Mouse (Mus musculus): Measurements from ENCODE around the gene Ybx1. TPM values are rescaled to one million over a fixed set of nuclear protein-coding genes. Genes with fewer than 3 reads are reported as not detected.
A peak's percentile ranks its signal among the peaks of the same experiment; 100 is the strongest.

The Ybx1 gene
- polyA plus RNA-seq, 2 experiments = 546 to 757 TPM

DNA sequence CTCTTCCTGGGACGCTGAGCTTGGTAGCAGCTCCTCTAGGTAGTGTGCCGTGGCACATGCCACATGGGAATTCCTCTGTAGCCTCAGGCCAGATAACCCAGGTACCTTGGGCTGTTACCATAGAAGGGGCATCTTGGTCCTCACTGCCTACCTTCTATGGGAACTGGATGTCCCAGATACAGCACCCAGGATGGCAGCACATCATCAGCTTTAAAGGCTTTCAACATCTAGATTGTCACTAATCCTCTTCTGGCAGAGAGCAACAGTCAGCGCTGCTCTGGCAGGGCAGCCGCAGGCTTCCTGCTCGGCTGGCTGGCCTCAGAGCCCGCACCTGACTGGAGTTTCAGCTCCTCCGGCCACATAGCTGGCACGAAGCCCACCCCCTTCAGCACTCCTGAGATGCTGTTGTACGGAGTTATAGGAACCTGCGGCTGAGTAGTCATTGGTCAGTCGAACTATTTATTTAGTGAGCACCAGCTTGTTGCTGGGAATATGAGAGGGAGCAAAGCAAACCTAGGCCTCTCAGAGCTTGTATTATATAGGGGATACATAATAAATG, 45.9 kb downstream of the Ybx1 start:
- H3K4me1 ChIP-seq (ENCODE audit: control insufficient read depth, insufficient read depth, low read length) = no peaks in the 10 kb centered on the region
- H3K36me3 ChIP-seq (ENCODE audit: control insufficient read depth, insufficient read depth, low read length) = peaks cover 50% of the 10 kb centered on the region
- ATAC-seq (ENCODE audit: low FRiP score, low read depth) (no peak), DNase-seq (ENCODE audit: low spot score) (no peak)
- no peak overlapping the region for H3K4me3 ChIP-seq (replicated peaks; ENCODE audit: low read length)
- H3K9ac ChIP-seq (ENCODE audit: low read depth, low read length, severe bottlenecking) = no peak overlapping the region
- no peak overlapping the region for H3K27ac ChIP-seq (replicated peaks; ENCODE audit: low read depth, low read length)
- H3K4me2 ChIP-seq (replicated peaks; ENCODE audit: low read depth, low read length, severe bottlenecking) = no peak overlapping the region
- H3K9me3 ChIP-seq (ENCODE audit: control insufficient read depth, low read length) = no peaks in the 10 kb centered on the region
- TF ChIP-seq POLR2A (IDR thresholded peaks at IDR 0.05; ENCODE audit: borderline replicate concordance, extremely low read depth, insufficient read depth, insufficient read length) = no peak
- WGBS = 79% methylated on average over 11 of the region's 11 CpGs
- no peaks in the 10 kb centered on the region for H3K27me3 ChIP-seq (ENCODE audit: control insufficient read depth, insufficient read depth, low read length)

DNA sequence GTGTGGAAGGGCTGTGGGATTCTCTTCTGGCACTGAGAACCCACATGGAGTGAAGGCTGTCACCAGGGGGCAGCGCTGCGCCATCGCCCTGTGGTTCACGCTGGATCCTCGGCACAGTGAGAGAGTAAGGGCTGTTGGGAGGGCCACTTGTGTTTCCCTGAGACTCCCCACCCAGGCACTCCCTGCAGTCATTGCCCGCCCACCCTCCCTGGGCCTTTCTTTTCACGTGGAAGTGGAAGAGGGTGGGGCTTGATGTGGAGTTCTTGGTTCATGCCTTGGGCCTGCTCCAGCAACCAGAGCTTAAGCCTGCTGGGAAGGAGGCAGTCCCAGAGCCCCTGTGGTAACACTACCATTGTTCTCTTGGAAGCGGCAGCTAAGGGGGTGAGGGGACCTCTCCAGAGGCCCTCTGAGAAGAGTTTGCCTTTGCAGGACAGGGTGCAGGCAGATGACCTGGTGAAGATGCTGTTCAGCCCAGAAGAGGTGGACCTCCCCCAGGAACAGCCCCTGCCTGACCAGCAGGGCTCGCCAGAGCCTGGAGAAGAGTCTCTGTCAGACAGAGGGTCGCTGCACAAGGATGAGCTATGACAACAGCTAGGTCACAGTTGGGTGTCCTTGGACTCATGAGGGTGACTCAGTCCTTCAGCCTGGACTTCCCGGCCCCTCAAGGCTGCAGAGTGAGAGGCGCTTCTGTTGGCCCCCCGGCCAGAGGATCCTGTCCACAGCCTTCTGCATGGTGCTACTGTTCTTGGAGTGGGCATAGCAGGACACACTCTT, 46.8 kb downstream of the Ybx1 start:
- Histone ChIP-seq H3K36me3 (ENCODE audit: control insufficient read depth, insufficient read depth, low read length) (peaks cover 58% of the 10 kb centered on the region), H3K4me2 (replicated peaks; ENCODE audit: low read depth, low read length, severe bottlenecking) (no peak overlapping the region), H3K4me1 (ENCODE audit: control insufficient read depth, insufficient read depth, low read length) (no peaks in the 10 kb centered on the region), H3K27ac (replicated peaks; ENCODE audit: low read depth, low read length) (no peak overlapping the region), H3K4me3 (replicated peaks; ENCODE audit: low read length) (no peak overlapping the region), H3K27me3 (ENCODE audit: control insufficient read depth, insufficient read depth, low read length) (no peaks in the 10 kb centered on the region), H3K9ac (ENCODE audit: low read depth, low read length, severe bottlenecking) (no peak overlapping the region), H3K9me3 (ENCODE audit: control insufficient read depth, low read length) (no peaks in the 10 kb centered on the region)
- WGBS = 42% methylated on average over 13 of the region's 13 CpGs
- ATAC-seq (ENCODE audit: low FRiP score, low read depth) (no peak), DNase-seq (ENCODE audit: low spot score) (peak; percentile 67)
- TF ChIP-seq POLR2A (IDR thresholded peaks at IDR 0.05; ENCODE audit: borderline replicate concordance, extremely low read depth, insufficient read depth, insufficient read length) = no peak

DNA sequence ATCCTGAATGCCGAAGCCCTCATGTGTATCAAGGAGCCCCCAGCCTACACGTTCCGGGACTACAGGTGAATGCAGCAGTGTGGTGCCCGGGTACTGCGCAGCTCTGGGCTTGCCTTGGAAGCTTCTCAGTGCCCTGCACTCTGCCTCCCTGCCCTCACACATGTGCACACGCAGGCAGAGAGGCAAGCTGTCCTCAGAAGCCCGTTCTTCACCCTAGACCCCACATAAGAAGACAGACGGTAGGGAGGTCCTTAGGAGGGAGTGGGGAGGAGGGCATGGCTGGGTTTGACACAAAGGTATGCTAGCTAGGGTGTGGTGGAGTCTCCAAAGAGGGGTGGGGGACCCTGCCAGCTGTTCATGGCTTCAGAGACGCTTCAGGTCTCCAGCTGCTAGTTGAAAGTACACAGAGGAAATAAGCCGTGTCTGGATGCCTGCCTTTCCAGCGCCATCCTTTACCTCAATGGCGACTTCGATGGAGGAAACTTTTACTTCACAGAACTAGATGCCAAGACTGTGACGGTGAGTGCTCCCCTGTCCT, 47.6 kb downstream of the Ybx1 start:
- TF ChIP-seq POLR2A (IDR thresholded peaks at IDR 0.05; ENCODE audit: borderline replicate concordance, extremely low read depth, insufficient read depth, insufficient read length) = no peak
- H3K27me3 ChIP-seq (ENCODE audit: control insufficient read depth, insufficient read depth, low read length) = no peaks in the 10 kb centered on the region
- peaks cover 67% of the 10 kb centered on the region for H3K36me3 ChIP-seq (ENCODE audit: control insufficient read depth, insufficient read depth, low read length)
- H3K27ac ChIP-seq (replicated peaks; ENCODE audit: low read depth, low read length) = no peak overlapping the region
- no peak for ATAC-seq (ENCODE audit: low FRiP score, low read depth)
- H3K4me1 ChIP-seq (ENCODE audit: control insufficient read depth, insufficient read depth, low read length) = no peaks in the 10 kb centered on the region
- no peak overlapping the region for H3K4me2 ChIP-seq (replicated peaks; ENCODE audit: low read depth, low read length, severe bottlenecking)
- WGBS = 77% methylated on average over 14 of the region's 14 CpGs
- H3K4me3 ChIP-seq (replicated peaks; ENCODE audit: low read length) = no peak overlapping the region
- no peak overlapping the region for H3K9ac ChIP-seq (ENCODE audit: low read depth, low read length, severe bottlenecking)
- DNase-seq (ENCODE audit: low spot score) = no peak
- no peaks in the 10 kb centered on the region for H3K9me3 ChIP-seq (ENCODE audit: control insufficient read depth, low read length)

DNA sequence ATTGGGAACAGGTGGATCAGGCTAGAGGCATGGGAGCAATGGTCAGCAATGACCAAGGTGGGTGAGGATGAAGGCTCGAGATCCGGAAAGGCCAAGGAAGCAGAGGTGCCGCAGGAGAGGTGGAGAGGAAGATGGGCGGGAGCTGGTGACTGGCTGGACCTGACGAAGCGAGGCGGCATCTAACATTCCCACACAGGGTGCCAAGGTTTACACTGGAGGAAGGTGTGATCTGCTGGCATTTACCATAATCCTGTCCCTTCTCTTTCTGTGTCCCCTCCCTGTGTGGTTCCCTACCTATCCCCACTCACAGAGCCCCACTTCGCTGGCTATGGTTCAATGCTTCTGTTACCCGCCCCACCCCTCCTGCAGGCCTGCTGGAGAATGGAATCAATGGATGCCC, 48.4 kb downstream of the Ybx1 start:
- Histone ChIP-seq H3K4me2 (replicated peaks; ENCODE audit: low read depth, low read length, severe bottlenecking) (no peak overlapping the region), H3K4me1 (ENCODE audit: control insufficient read depth, insufficient read depth, low read length) (no peaks in the 10 kb centered on the region), H3K9me3 (ENCODE audit: control insufficient read depth, low read length) (no peaks in the 10 kb centered on the region), H3K9ac (ENCODE audit: low read depth, low read length, severe bottlenecking) (no peak overlapping the region), H3K4me3 (replicated peaks; ENCODE audit: low read length) (no peak overlapping the region), H3K27me3 (ENCODE audit: control insufficient read depth, insufficient read depth, low read length) (no peaks in the 10 kb centered on the region), H3K36me3 (ENCODE audit: control insufficient read depth, insufficient read depth, low read length) (peaks cover 75% of the 10 kb centered on the region), H3K27ac (replicated peaks; ENCODE audit: low read depth, low read length) (no peak overlapping the region)
- ATAC-seq (ENCODE audit: low FRiP score, low read depth) (no peak), DNase-seq (ENCODE audit: low spot score) (no peak)
- WGBS = 87% methylated on average over 8 of the region's 9 CpGs
- TF ChIP-seq POLR2A (IDR thresholded peaks at IDR 0.05; ENCODE audit: borderline replicate concordance, extremely low read depth, insufficient read depth, insufficient read length) = no peak

DNA sequence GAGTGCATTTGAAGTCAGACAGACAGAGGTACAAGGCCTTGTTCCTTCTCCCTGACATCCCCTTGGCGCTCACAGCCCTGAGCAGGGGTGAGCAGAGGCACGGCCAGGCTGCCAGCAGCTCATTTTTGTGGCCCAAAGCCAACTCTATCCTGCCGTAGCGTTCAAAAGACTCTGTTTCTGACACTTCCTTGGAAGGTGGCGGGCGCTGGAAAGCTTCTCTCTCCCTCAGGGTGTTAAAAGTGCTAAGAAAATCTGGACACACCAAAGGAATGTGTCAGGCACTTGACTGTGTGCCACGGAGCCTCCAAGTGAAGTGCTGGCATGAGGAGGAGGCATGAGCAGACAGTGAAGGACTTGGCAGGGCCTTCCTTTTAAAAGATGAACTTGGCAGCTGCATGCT, 48.8 kb downstream of the Ybx1 start:
- H3K4me1 ChIP-seq (ENCODE audit: control insufficient read depth, insufficient read depth, low read length) = no peaks in the 10 kb centered on the region
- 73% methylated on average over 7 of the region's 7 CpGs for WGBS
- no peaks in the 10 kb centered on the region for H3K9me3 ChIP-seq (ENCODE audit: control insufficient read depth, low read length)
- no peaks in the 10 kb centered on the region for H3K27me3 ChIP-seq (ENCODE audit: control insufficient read depth, insufficient read depth, low read length)
- ATAC-seq (ENCODE audit: low FRiP score, low read depth) = no peak
- peaks cover 79% of the 10 kb centered on the region for H3K36me3 ChIP-seq (ENCODE audit: control insufficient read depth, insufficient read depth, low read length)
- TF ChIP-seq POLR2A (IDR thresholded peaks at IDR 0.05; ENCODE audit: borderline replicate concordance, extremely low read depth, insufficient read depth, insufficient read length) = no peak
- no peak overlapping the region for H3K4me3 ChIP-seq (replicated peaks; ENCODE audit: low read length)
- no peak overlapping the region; the same call in 1 of the 2 replicates for H3K9ac ChIP-seq (ENCODE audit: low read depth, low read length, severe bottlenecking)
- no peak for DNase-seq (ENCODE audit: low spot score)
- H3K27ac ChIP-seq (replicated peaks; ENCODE audit: low read depth, low read length) = no peak overlapping the region
- no peak overlapping the region for H3K4me2 ChIP-seq (replicated peaks; ENCODE audit: low read depth, low read length, severe bottlenecking)
